Mouse (Mus musculus): Measurements from ENCODE around the gene Gm49325. TPM values are rescaled to one million over a fixed set of nuclear protein-coding genes. Genes with fewer than 3 reads are reported as not detected.
"Not testable (repeated sequence)": the region's sequence is repeated elsewhere in the genome, so short reads cannot be mapped to it uniquely, and the experiment has no call there.

Gene Gm49325
- polyA plus RNA-seq, 1 experiment from 2014 or later: 3.4 TPM

- H3K27ac ChIP-seq: 0 out of 2 replicates have a peak overlapping the region, but pooled peaks have one; percentile 41
- H3K36me3 ChIP-seq (replicated peaks): no peaks in the 10 kb centered on the region
- DNase-seq (ENCODE audit: extremely low spot score, low spot score): no peak
- no peak overlapping the region for H3K4me3 ChIP-seq
- 83% methylated on average over 4 of the region's 4 CpGs for WGBS
- H3K4me1 ChIP-seq: peaks cover 24% of the 10 kb centered on the region
- peaks cover 21% of the 10 kb centered on the region for H3K27me3 ChIP-seq (ENCODE audit: poor library complexity, severe bottlenecking)
- no peaks in the 10 kb centered on the region for H3K9me3 ChIP-seq
Observed at GRCm38 (mm10) chr10:77671519-77671918, 65.5 kb downstream of the Gm49325 start.

- no peak for DNase-seq (ENCODE audit: extremely low spot score, low spot score)
- no peaks in the 10 kb centered on the region for H3K36me3 ChIP-seq (replicated peaks)
- H3K4me1 ChIP-seq: peaks cover 42% of the 10 kb centered on the region
- no peaks in the 10 kb centered on the region for H3K9me3 ChIP-seq
- H3K4me3 ChIP-seq: no peak overlapping the region
- 60% methylated on average over 13 of the region's 13 CpGs for WGBS
- peaks cover 43% of the 10 kb centered on the region for H3K27me3 ChIP-seq (ENCODE audit: poor library complexity, severe bottlenecking)
- H3K27ac ChIP-seq: no peak overlapping the region
Observed at GRCm38 (mm10) chr10:77673765-77674164, 67.8 kb downstream of the Gm49325 start.

GRCm38 (mm10) chr10:77677562-77677961, 71.6 kb downstream of the Gm49325 start:
- Histone ChIP-seq H3K9me3 (no peaks in the 10 kb centered on the region), H3K4me3 (peak overlapping the region; percentile 52), H3K4me1 (peaks cover 48% of the 10 kb centered on the region), H3K36me3 (replicated peaks) (no peaks in the 10 kb centered on the region), H3K27ac (peak overlapping the region; percentile 78), H3K27me3 (ENCODE audit: poor library complexity, severe bottlenecking) (peaks cover 56% of the 10 kb centered on the region)
- WGBS: under 1% methylated on average over 35 of the region's 35 CpGs
- peak; percentile 55 for DNase-seq (ENCODE audit: extremely low spot score, low spot score)

GRCm38 (mm10) chr10:77682994-77683393, 77.0 kb downstream of the Gm49325 start:
- Histone ChIP-seq H3K4me1 (peaks cover 45% of the 10 kb centered on the region), H3K4me3 (no peak overlapping the region), H3K27ac (no peak overlapping the region), H3K27me3 (ENCODE audit: poor library complexity, severe bottlenecking) (peaks cover 74% of the 10 kb centered on the region), H3K9me3 (no peaks in the 10 kb centered on the region), H3K36me3 (replicated peaks) (no peaks in the 10 kb centered on the region)
- whole genome bisulfite sequencing: 84% methylated on average over 7 of the region's 7 CpGs
- DNase-seq (ENCODE audit: extremely low spot score, low spot score): no peak

- Histone ChIP-seq H3K4me1 (peaks cover 43% of the 10 kb centered on the region), H3K36me3 (replicated peaks) (no peaks in the 10 kb centered on the region), H3K4me3 (no peak overlapping the region), H3K9me3 (no peaks in the 10 kb centered on the region), H3K27me3 (ENCODE audit: poor library complexity, severe bottlenecking) (peaks cover 74% of the 10 kb centered on the region), H3K27ac (no peak overlapping the region)
- 40% methylated on average over 8 of the region's 8 CpGs for WGBS
- DNase-seq (ENCODE audit: extremely low spot score, low spot score): no peak
Observed at GRCm38 (mm10) chr10:77684181-77684580, 78.2 kb downstream of the Gm49325 start.

GRCm38 (mm10) chr10:77685895-77686664, 80.1 kb downstream of the Gm49325 start, which contains the start of gene Tspear:
Gene Tspear, plus strand, starts transcription at chr10:77686569.
- Histone ChIP-seq H3K27ac (no peak within 1 kb of the TSS), H3K4me3 (no peak within 1 kb of the TSS), H3K4me1 (peaks cover 54% of the 10 kb centered on the region), H3K36me3 (replicated peaks) (no peaks in the 10 kb centered on the region), H3K27me3 (ENCODE audit: poor library complexity, severe bottlenecking) (peaks cover 78% of the 10 kb centered on the region), H3K9me3 (no peaks in the 10 kb centered on the region)
- 6% methylated on average over 22 of the region's 22 CpGs for WGBS
- no peak for DNase-seq (ENCODE audit: extremely low spot score, low spot score)

- H3K27me3 ChIP-seq (ENCODE audit: poor library complexity, severe bottlenecking): peaks cover 83% of the 10 kb centered on the region
- H3K9me3 ChIP-seq: no peaks in the 10 kb centered on the region
- H3K4me3 ChIP-seq: no peak overlapping the region
- WGBS: 22% methylated on average over 10 of the region's 10 CpGs
- DNase-seq (ENCODE audit: extremely low spot score, low spot score): no peak
- no peak overlapping the region for H3K27ac ChIP-seq
- H3K4me1 ChIP-seq: peaks cover 54% of the 10 kb centered on the region
- no peaks in the 10 kb centered on the region for H3K36me3 ChIP-seq (replicated peaks)
Observed at GRCm38 (mm10) chr10:77687021-77687420, 81.0 kb downstream of the Gm49325 start.

- Histone ChIP-seq H3K27me3 (ENCODE audit: poor library complexity, severe bottlenecking) (peaks cover 55% of the 10 kb centered on the region), H3K27ac (peak within 1 kb of the TSS; percentile 35; the same call in 1 of the 2 replicates), H3K4me1 (peaks cover 47% of the 10 kb centered on the region)
- H3K36me3 ChIP-seq (replicated peaks); H3K9me3 ChIP-seq; DNase-seq (ENCODE audit: extremely low spot score, low spot score); H3K4me3 ChIP-seq: not testable (repeated sequence)
- 60% methylated on average over 3 of the region's 3 CpGs for WGBS
Observed at GRCm38 (mm10) chr10:77690356-77690807, 84.4 kb downstream of the Gm49325 start, which contains the start of gene Gm19402. Gene Gm19402, minus strand, starts transcription at chr10:77690757.

MicroRNAs encoded within 50 kb of the gene (microRNA counts, 519-probe panel; counts per million panel counts)
- microRNA mmu-miR-1930: 341 counts per million, percentile 65 among the panel's probes with 10 or more counts

Small RNA genes within 50 kb of the gene (microRNA-seq; reads per million reads assigned to microRNA genes)
- 17.4 reads per million, percentile 28 among the genes with 10 or more reads in this experiment for gene Mir1930

Other genes starting within 250 kb of the Gm49325 start
- 6.3 and 7.1 TPM in 2 replicates for gene Adarb1, start 187.9 kb upstream of the Gm49325 start, polyA plus RNA-seq (2016; fragmentation: Nextera tagmentation; extraction: Ambion mirVana)
- gene Fam207a, start 90.4 kb upstream of the Gm49325 start, polyA plus RNA-seq (2016; fragmentation: Nextera tagmentation; extraction: Ambion mirVana): 41.2 and 43.2 TPM in 2 replicates
- 0.44 and 0.76 TPM in 2 replicates for gene Itgb2, start 75.9 kb upstream of the Gm49325 start, polyA plus RNA-seq (2016; fragmentation: Nextera tagmentation; extraction: Ambion mirVana)
- 62.0 and 64.5 TPM in 2 replicates for gene Pttg1ip, start 24.5 kb upstream of the Gm49325 start, polyA plus RNA-seq (2016; fragmentation: Nextera tagmentation; extraction: Ambion mirVana)
- 439 and 448 TPM in 2 replicates for gene Sumo3, start 100 bp upstream of the Gm49325 start, polyA plus RNA-seq (2016; fragmentation: Nextera tagmentation; extraction: Ambion mirVana)
- gene Ube2g2, start 16.1 kb downstream of the Gm49325 start, polyA plus RNA-seq (2016; fragmentation: Nextera tagmentation; extraction: Ambion mirVana): 102 and 104 TPM in 2 replicates
- gene Tspear, start 80.4 kb downstream of the Gm49325 start, polyA plus RNA-seq (2016; fragmentation: Nextera tagmentation; extraction: Ambion mirVana): 1.1 and 1.4 TPM in 2 replicates
- not detected in 2 replicates for gene Gm19402, start 84.6 kb downstream of the Gm49325 start, polyA plus RNA-seq (2016; fragmentation: Nextera tagmentation; extraction: Ambion mirVana)
- not detected in 2 replicates for gene Gm9508, start 91.0 kb downstream of the Gm49325 start, polyA plus RNA-seq (2016; fragmentation: Nextera tagmentation; extraction: Ambion mirVana)
- not detected in 2 replicates for gene Gm10272, start 100.4 kb downstream of the Gm49325 start, polyA plus RNA-seq (2016; fragmentation: Nextera tagmentation; extraction: Ambion mirVana)
- gene Gm10024, start 105.3 kb downstream of the Gm49325 start, polyA plus RNA-seq (2016; fragmentation: Nextera tagmentation; extraction: Ambion mirVana): not detected in 2 replicates
- gene Gm10142, start 109.6 kb downstream of the Gm49325 start, polyA plus RNA-seq (2016; fragmentation: Nextera tagmentation; extraction: Ambion mirVana): not detected in 2 replicates
- not detected in 2 replicates for gene Krtap12-1, start 114.4 kb downstream of the Gm49325 start, polyA plus RNA-seq (2016; fragmentation: Nextera tagmentation; extraction: Ambion mirVana)
- gene Gm10100, start 120.3 kb downstream of the Gm49325 start, polyA plus RNA-seq (2016; fragmentation: Nextera tagmentation; extraction: Ambion mirVana): not detected in 2 replicates
- gene Gm18596, start 136.4 kb downstream of the Gm49325 start, polyA plus RNA-seq (2016; fragmentation: Nextera tagmentation; extraction: Ambion mirVana): not detected in 2 replicates
- not detected in 2 replicates for gene Gm9736, start 145.2 kb downstream of the Gm49325 start, polyA plus RNA-seq (2016; fragmentation: Nextera tagmentation; extraction: Ambion mirVana)
- not detected in 2 replicates for gene Gm3233, start 153.5 kb downstream of the Gm49325 start, polyA plus RNA-seq (2016; fragmentation: Nextera tagmentation; extraction: Ambion mirVana)
- not detected in 2 replicates for gene Gm3238, start 165.1 kb downstream of the Gm49325 start, polyA plus RNA-seq (2016; fragmentation: Nextera tagmentation; extraction: Ambion mirVana)
- gene Gm7138, start 170.7 kb downstream of the Gm49325 start, polyA plus RNA-seq (2016; fragmentation: Nextera tagmentation; extraction: Ambion mirVana): not detected in 2 replicates
- not detected in 2 replicates for gene Gm3250, start 176.3 kb downstream of the Gm49325 start, polyA plus RNA-seq (2016; fragmentation: Nextera tagmentation; extraction: Ambion mirVana)
- not detected in 2 replicates for gene Gm7137, start 182.0 kb downstream of the Gm49325 start, polyA plus RNA-seq (2016; fragmentation: Nextera tagmentation; extraction: Ambion mirVana)
- not detected in 2 replicates for gene Gm9639, start 188.9 kb downstream of the Gm49325 start, polyA plus RNA-seq (2016; fragmentation: Nextera tagmentation; extraction: Ambion mirVana)
- gene Gm19668, start 192.9 kb downstream of the Gm49325 start, polyA plus RNA-seq (2016; fragmentation: Nextera tagmentation; extraction: Ambion mirVana): not detected in 2 replicates
- not detected in 2 replicates for gene Gm9507, start 205.6 kb downstream of the Gm49325 start, polyA plus RNA-seq (2016; fragmentation: Nextera tagmentation; extraction: Ambion mirVana)
- not detected in 2 replicates for gene Gm2696, start 208.5 kb downstream of the Gm49325 start, polyA plus RNA-seq (2016; fragmentation: Nextera tagmentation; extraction: Ambion mirVana)
- not detected in 2 replicates for gene Krtap10-4, start 220.9 kb downstream of the Gm49325 start, polyA plus RNA-seq (2016; fragmentation: Nextera tagmentation; extraction: Ambion mirVana)
- not detected in 2 replicates for gene Krtap10-10, start 229.8 kb downstream of the Gm49325 start, polyA plus RNA-seq (2016; fragmentation: Nextera tagmentation; extraction: Ambion mirVana)
- not detected in 2 replicates for gene Gm36176, start 240.6 kb downstream of the Gm49325 start, polyA plus RNA-seq (2016; fragmentation: Nextera tagmentation; extraction: Ambion mirVana)
- gene Gm10318, start 246.7 kb downstream of the Gm49325 start, polyA plus RNA-seq (2016; fragmentation: Nextera tagmentation; extraction: Ambion mirVana): not detected in 2 replicates

Measured in forebrain, embryonic 10.5 days (tissue).